Mouse (Mus musculus) megakaryocyte, embryonic 14.5 days (primary cell): ENCODE results near the gene Mgat2.

ENCODE experiments used
- FLI1 ChIP-seq: IDR thresholded peaks from 2 replicates; pipeline ENCODE4 v1.6.1; 2012; ENCODE audit warnings: low read length, inconsistent platforms, mixed read lengths
- GATA1 ChIP-seq: IDR thresholded peaks from 3 replicates; pipeline ENCODE4 v1.6.1; 2012; ENCODE audit warnings: mixed read lengths, low read length, inconsistent platforms, borderline replicate concordance

DNA sequence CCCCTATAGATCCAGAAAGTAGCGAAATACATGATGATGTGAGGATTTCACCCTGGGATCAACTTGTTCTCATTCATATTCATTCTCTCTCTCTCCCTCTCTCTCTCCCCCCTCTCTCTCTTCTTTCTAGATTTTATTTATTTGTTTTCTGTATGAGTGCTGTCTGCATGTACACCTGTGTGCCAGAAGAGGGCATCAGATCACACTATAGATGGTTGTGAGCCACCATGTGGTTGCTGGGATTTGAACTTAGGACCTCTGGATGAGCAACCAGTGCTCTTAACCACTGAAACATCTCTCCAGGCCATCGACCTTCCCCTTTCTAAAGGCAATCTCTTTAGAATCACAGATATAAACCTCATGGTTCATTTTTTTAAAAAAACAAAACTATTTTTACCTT lies 24.6 kb downstream of the Mgat2 start:
- TF ChIP-seq GATA1 (no peak), FLI1 (no peak)
